Mouse (Mus musculus): Measurements from ENCODE around the gene Cdk8. TPM values are rescaled to one million over a fixed set of nuclear protein-coding genes. Genes with fewer than 3 reads are reported as not detected.

The Cdk8 gene
- polyA plus RNA-seq, 1 experiment from 2014 or later: 8.4 TPM

- Histone ChIP-seq H3K4me3 (ENCODE audit: low read length) (no peak overlapping the region), H3K4me2 (ENCODE audit: low read depth, low read length) (no peak overlapping the region), H3K4me1 (replicated peaks; ENCODE audit: control insufficient read depth, insufficient read depth, low read length) (no peaks in the 10 kb centered on the region), H3K27me3 (ENCODE audit: control insufficient read depth, insufficient read depth, low read depth, low read length) (no peaks in the 10 kb centered on the region), H3K36me3 (ENCODE audit: control insufficient read depth, insufficient read depth, low read length) (no peaks in the 10 kb centered on the region), H3K9me3 (ENCODE audit: control insufficient read depth, low read length) (no peaks in the 10 kb centered on the region), H3K27ac (ENCODE audit: low read length) (no peak overlapping the region), H3K9ac (ENCODE audit: low read length) (no peak overlapping the region)
- 50% methylated on average over 7 of the region's 7 CpGs for WGBS
- ATAC-seq (ENCODE audit: low read depth): no peak
Observed at GRCm38 (mm10) chr5:146332541-146332940, 101.5 kb downstream of the Cdk8 start.

GRCm38 (mm10) chr5:146334410-146334809 lies 103.4 kb downstream of the Cdk8 start:
- H3K36me3 ChIP-seq (ENCODE audit: control insufficient read depth, insufficient read depth, low read length): no peaks in the 10 kb centered on the region
- no peaks in the 10 kb centered on the region for H3K4me1 ChIP-seq (replicated peaks; ENCODE audit: control insufficient read depth, insufficient read depth, low read length)
- no peak overlapping the region for H3K4me3 ChIP-seq (ENCODE audit: low read length)
- ATAC-seq (ENCODE audit: low read depth): no peak
- H3K27me3 ChIP-seq (ENCODE audit: control insufficient read depth, insufficient read depth, low read depth, low read length): no peaks in the 10 kb centered on the region
- 59% methylated on average over 1 of the region's 1 CpGs for WGBS
- H3K27ac ChIP-seq (ENCODE audit: low read length): no peak overlapping the region
- H3K4me2 ChIP-seq (ENCODE audit: low read depth, low read length): no peak overlapping the region
- no peaks in the 10 kb centered on the region for H3K9me3 ChIP-seq (ENCODE audit: control insufficient read depth, low read length)
- H3K9ac ChIP-seq (ENCODE audit: low read length): no peak overlapping the region

GRCm38 (mm10) chr5:146338064-146338463 lies 107.0 kb downstream of the Cdk8 start:
- no peak for ATAC-seq (ENCODE audit: low read depth)
- H3K4me3 ChIP-seq (ENCODE audit: low read length): no peak overlapping the region
- H3K9me3 ChIP-seq (ENCODE audit: control insufficient read depth, low read length): peaks cover 7% of the 10 kb centered on the region
- 60% methylated on average over 9 of the region's 9 CpGs for WGBS
- H3K27ac ChIP-seq (ENCODE audit: low read length): no peak overlapping the region
- H3K9ac ChIP-seq (ENCODE audit: low read length): no peak overlapping the region
- no peaks in the 10 kb centered on the region for H3K4me1 ChIP-seq (replicated peaks; ENCODE audit: control insufficient read depth, insufficient read depth, low read length)
- no peaks in the 10 kb centered on the region for H3K36me3 ChIP-seq (ENCODE audit: control insufficient read depth, insufficient read depth, low read length)
- H3K27me3 ChIP-seq (ENCODE audit: control insufficient read depth, insufficient read depth, low read depth, low read length): no peaks in the 10 kb centered on the region
- no peak overlapping the region for H3K4me2 ChIP-seq (ENCODE audit: low read depth, low read length)

- no peak overlapping the region for H3K4me3 ChIP-seq (ENCODE audit: low read length)
- no peak overlapping the region for H3K4me2 ChIP-seq (ENCODE audit: low read depth, low read length)
- no peak overlapping the region for H3K9ac ChIP-seq (ENCODE audit: low read length)
- ATAC-seq (ENCODE audit: low read depth): no peak
- no peaks in the 10 kb centered on the region for H3K36me3 ChIP-seq (ENCODE audit: control insufficient read depth, insufficient read depth, low read length)
- no peaks in the 10 kb centered on the region for H3K4me1 ChIP-seq (replicated peaks; ENCODE audit: control insufficient read depth, insufficient read depth, low read length)
- 77% methylated on average over 4 of the region's 4 CpGs for WGBS
- H3K27ac ChIP-seq (ENCODE audit: low read length): no peak overlapping the region
- peaks cover 7% of the 10 kb centered on the region for H3K9me3 ChIP-seq (ENCODE audit: control insufficient read depth, low read length)
- no peaks in the 10 kb centered on the region for H3K27me3 ChIP-seq (ENCODE audit: control insufficient read depth, insufficient read depth, low read depth, low read length)
Observed at GRCm38 (mm10) chr5:146340037-146340436, 109.0 kb downstream of the Cdk8 start.

GRCm38 (mm10) chr5:146344911-146345686 lies 114.1 kb downstream of the Cdk8 start:
- peaks cover 7% of the 10 kb centered on the region for H3K9me3 ChIP-seq (ENCODE audit: control insufficient read depth, low read length)
- WGBS: 88% methylated on average over 12 of the region's 12 CpGs
- H3K27me3 ChIP-seq (ENCODE audit: control insufficient read depth, insufficient read depth, low read depth, low read length): no peaks in the 10 kb centered on the region
- H3K9ac ChIP-seq (ENCODE audit: low read length): no peak overlapping the region
- no peak for ATAC-seq (ENCODE audit: low read depth)
- no peak overlapping the region for H3K27ac ChIP-seq (ENCODE audit: low read length)
- no peaks in the 10 kb centered on the region for H3K36me3 ChIP-seq (ENCODE audit: control insufficient read depth, insufficient read depth, low read length)
- no peak overlapping the region for H3K4me3 ChIP-seq (ENCODE audit: low read length)
- H3K4me1 ChIP-seq (replicated peaks; ENCODE audit: control insufficient read depth, insufficient read depth, low read length): no peaks in the 10 kb centered on the region
- no peak overlapping the region for H3K4me2 ChIP-seq (ENCODE audit: low read depth, low read length)

- no peak for ATAC-seq (ENCODE audit: low read depth)
- Histone ChIP-seq H3K27me3 (ENCODE audit: control insufficient read depth, insufficient read depth, low read depth, low read length) (no peaks in the 10 kb centered on the region), H3K9me3 (ENCODE audit: control insufficient read depth, low read length) (peaks cover 3% of the 10 kb centered on the region), H3K9ac (ENCODE audit: low read length) (no peak overlapping the region), H3K27ac (ENCODE audit: low read length) (no peak overlapping the region), H3K4me3 (ENCODE audit: low read length) (no peak overlapping the region), H3K36me3 (ENCODE audit: control insufficient read depth, insufficient read depth, low read length) (no peaks in the 10 kb centered on the region), H3K4me2 (ENCODE audit: low read depth, low read length) (no peak overlapping the region), H3K4me1 (replicated peaks; ENCODE audit: control insufficient read depth, insufficient read depth, low read length) (no peaks in the 10 kb centered on the region)
- 65% methylated on average over 6 of the region's 6 CpGs for WGBS
Observed at GRCm38 (mm10) chr5:146347081-146347480, 116.1 kb downstream of the Cdk8 start.

GRCm38 (mm10) chr5:146349183-146349582 lies 118.2 kb downstream of the Cdk8 start:
- no peak overlapping the region for H3K9ac ChIP-seq (ENCODE audit: low read length)
- no peaks in the 10 kb centered on the region for H3K36me3 ChIP-seq (ENCODE audit: control insufficient read depth, insufficient read depth, low read length)
- 66% methylated on average over 3 of the region's 3 CpGs for WGBS
- no peak overlapping the region for H3K4me3 ChIP-seq (ENCODE audit: low read length)
- no peaks in the 10 kb centered on the region for H3K9me3 ChIP-seq (ENCODE audit: control insufficient read depth, low read length)
- no peak for ATAC-seq (ENCODE audit: low read depth)
- H3K4me1 ChIP-seq (replicated peaks; ENCODE audit: control insufficient read depth, insufficient read depth, low read length): no peaks in the 10 kb centered on the region
- H3K4me2 ChIP-seq (ENCODE audit: low read depth, low read length): no peak overlapping the region
- no peak overlapping the region for H3K27ac ChIP-seq (ENCODE audit: low read length)
- H3K27me3 ChIP-seq (ENCODE audit: control insufficient read depth, insufficient read depth, low read depth, low read length): no peaks in the 10 kb centered on the region

GRCm38 (mm10) chr5:146350784-146351183 lies 119.8 kb downstream of the Cdk8 start:
- no peak for ATAC-seq (ENCODE audit: low read depth)
- 72% methylated on average over 11 of the region's 11 CpGs for WGBS

GRCm38 (mm10) chr5:146352006-146352405 lies 121.0 kb downstream of the Cdk8 start:
- Histone ChIP-seq H3K36me3 (ENCODE audit: control insufficient read depth, insufficient read depth, low read length) (no peaks in the 10 kb centered on the region), H3K27ac (ENCODE audit: low read length) (no peak overlapping the region), H3K4me1 (replicated peaks; ENCODE audit: control insufficient read depth, insufficient read depth, low read length) (no peaks in the 10 kb centered on the region), H3K9ac (ENCODE audit: low read length) (no peak overlapping the region), H3K4me3 (ENCODE audit: low read length) (no peak overlapping the region), H3K27me3 (ENCODE audit: control insufficient read depth, insufficient read depth, low read depth, low read length) (no peaks in the 10 kb centered on the region), H3K4me2 (ENCODE audit: low read depth, low read length) (no peak overlapping the region), H3K9me3 (ENCODE audit: control insufficient read depth, low read length) (no peaks in the 10 kb centered on the region)
- no peak for ATAC-seq (ENCODE audit: low read depth)
- 81% methylated on average over 7 of the region's 7 CpGs for WGBS

More at GRCm38 (mm10) chr5:146350784-146351183, 119.8 kb downstream of the Cdk8 start:
- Histone ChIP-seq H3K4me1 (replicated peaks; ENCODE audit: control insufficient read depth, insufficient read depth, low read length) (no peaks in the 10 kb centered on the region), H3K27me3 (ENCODE audit: control insufficient read depth, insufficient read depth, low read depth, low read length) (no peaks in the 10 kb centered on the region), H3K36me3 (ENCODE audit: control insufficient read depth, insufficient read depth, low read length) (no peaks in the 10 kb centered on the region), H3K9ac (ENCODE audit: low read length) (no peak overlapping the region), H3K4me3 (ENCODE audit: low read length) (no peak overlapping the region), H3K4me2 (ENCODE audit: low read depth, low read length) (no peak overlapping the region), H3K27ac (ENCODE audit: low read length) (no peak overlapping the region), H3K9me3 (ENCODE audit: control insufficient read depth, low read length) (no peaks in the 10 kb centered on the region)

All from lung, embryonic 16.5 days (tissue).